Mouse (Mus musculus) erythroblast, adult 5-6 weeks (primary cell): ENCODE measurements around the gene Gpr171. TPM values are rescaled to one million over a fixed set of nuclear protein-coding genes. Genes with fewer than 3 reads are reported as not detected.
"Not testable (repeated sequence)": the region's sequence is repeated elsewhere in the genome, so short reads cannot be mapped to it uniquely, and the experiment has no call there.

Experiments used
- ATAC-seq: replicated peaks from 2 replicates; pipeline ENCODE4 v1.8.0; 2016; ENCODE audit warnings: moderate number of reproducible peaks, mild to moderate bottlenecking, moderate TSS enrichment, inconsistent platforms; ENCODE audit not compliant: poor library complexity, low FRiP score, severe bottlenecking
- total RNA-seq, 2 experiments: library from RNA; stranded (forward) in 1 of 2; stranded (reverse) in 1 of 2; fragments of 150-400 nt in 1 of 2; fragments of 200-764, 138-1000 nt in 1 of 2; gene quantifications; 2 replicates each; pipeline versions ENCODE4 v1.2.3 to v1.2.4; 2015 to 2017; ENCODE audit warnings: low replicate concordance in 2 of 2

Gene Gpr171
- total RNA-seq (2015; ENCODE audit: low replicate concordance), result 1.3 and 1.9 TPM in 2 replicates
- total RNA-seq (2017; ENCODE audit: low replicate concordance), result 2.2 and 4.5 TPM in 2 replicates

GRCm38 (mm10) chr3:59101218-59101986 lies at the start of gene Gpr171:
Gene Gpr171, minus strand, starts transcription at chr3:59101821.
- no peak for ATAC-seq

GRCm38 (mm10) chr3:59150624-59151023 lies 49.0 kb upstream of the Gpr171 start:
- ATAC-seq, result no peak

- no peak for ATAC-seq
These were observed 48.0 kb upstream of the Gpr171 start for GRCm38 (mm10) chr3:59149646-59150045.

- ATAC-seq, result no peak
These were observed 43.6 kb upstream of the Gpr171 start for GRCm38 (mm10) chr3:59145194-59145593.

GRCm38 (mm10) chr3:59141507-59142305 lies 40.1 kb upstream of the Gpr171 start:
- no peak for ATAC-seq

DNA sequence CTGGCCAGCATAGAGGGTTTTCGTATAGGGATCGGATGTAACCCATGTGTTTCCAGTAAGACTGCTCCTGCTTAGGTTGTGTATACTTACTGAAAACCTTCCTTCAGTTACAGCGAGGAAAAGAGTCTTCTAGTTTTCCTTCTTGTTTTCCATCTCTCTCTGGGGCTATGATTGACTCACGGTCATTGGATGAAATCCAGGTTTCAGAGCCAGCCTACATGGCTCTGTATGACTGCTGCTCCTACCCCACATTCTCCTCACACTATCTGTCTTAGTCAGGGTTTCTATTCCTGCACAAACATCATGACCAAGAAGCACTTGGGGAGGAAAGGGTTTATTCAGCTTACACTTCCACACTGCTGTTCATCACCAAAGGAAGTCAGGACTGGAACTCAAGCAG lies 39.3 kb upstream of the Gpr171 start:
- not testable (repeated sequence) for ATAC-seq

- no peak for ATAC-seq
These were observed 38.5 kb upstream of the Gpr171 start for GRCm38 (mm10) chr3:59140115-59140514.

DNA sequence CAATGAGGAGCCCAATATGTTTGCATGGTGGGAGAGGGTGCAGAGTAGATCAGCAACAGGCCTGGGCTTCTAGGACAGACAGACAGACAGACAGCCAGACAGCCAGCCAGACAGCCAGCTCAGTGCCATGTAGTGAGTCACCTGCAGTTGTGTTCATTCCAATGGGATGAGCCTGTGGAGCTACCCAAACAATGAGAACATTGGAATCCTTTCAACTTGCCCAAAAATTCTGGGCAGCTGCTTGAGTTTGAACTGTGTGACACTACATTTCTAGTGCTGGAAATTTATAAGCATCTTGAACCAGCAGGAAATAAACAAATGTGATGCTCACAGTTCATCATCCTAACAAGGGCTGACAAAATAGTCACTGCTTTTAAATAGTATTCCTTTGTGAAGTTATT lies 38.0 kb upstream of the Gpr171 start:
- ATAC-seq, result no peak

GRCm38 (mm10) chr3:59138946-59139468 lies 37.4 kb upstream of the Gpr171 start:
- no peak for ATAC-seq

DNA sequence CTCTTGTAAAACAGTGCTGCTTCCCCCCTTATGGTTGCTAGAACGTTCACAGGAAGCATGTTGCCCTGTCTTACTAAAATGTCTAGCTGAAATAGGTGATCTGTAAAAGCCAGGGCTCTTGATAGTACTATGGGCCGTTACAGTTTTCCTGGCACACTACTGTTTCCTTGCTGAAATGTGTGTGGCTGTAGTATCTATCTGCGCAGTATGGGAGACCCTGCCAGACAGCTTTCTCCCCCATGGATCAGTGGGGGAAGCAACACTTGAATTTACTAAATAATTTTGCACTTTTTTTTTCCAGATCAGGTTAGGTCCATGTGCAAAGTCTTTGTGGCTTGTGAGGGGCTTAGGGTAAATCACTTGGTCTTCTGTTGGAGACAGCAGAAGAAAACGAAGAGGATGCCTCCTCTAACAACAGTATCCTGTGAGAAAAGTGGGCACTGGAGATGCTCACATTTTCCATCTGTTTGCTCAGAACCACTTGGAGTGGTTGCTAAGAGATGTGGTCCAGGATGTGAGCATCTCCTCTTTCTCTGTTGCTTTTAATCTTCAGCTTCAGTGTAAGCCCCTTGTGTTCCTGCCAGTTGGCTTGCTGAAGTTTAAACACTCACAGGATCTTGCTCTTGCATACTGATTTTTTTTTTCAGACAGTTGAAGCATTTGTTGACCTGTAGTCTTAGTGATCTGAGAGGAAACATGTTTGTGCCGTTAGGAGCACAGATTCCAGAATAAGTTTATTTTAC lies 34.5 kb upstream of the Gpr171 start:
- ATAC-seq, result no peak

DNA sequence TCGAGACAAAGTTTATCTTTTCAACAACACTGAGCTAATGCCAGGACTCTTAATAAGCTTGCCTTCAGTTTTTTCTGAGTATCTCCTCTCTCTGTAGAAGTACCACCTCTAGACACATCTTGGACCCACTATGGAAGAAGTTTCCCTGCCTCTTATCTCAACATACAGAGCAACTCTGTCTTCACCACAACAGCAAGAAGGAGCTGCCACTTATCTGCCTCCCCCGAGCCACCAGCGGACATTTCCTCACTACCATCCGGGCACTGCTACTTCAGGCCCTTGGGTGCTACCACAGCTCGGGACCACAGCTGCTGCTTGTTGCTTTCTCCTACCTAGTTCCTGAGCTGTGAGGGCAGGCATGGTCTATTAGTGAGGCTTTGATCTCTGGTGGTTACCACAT lies 31.6 kb upstream of the Gpr171 start:
- no peak for ATAC-seq

DNA sequence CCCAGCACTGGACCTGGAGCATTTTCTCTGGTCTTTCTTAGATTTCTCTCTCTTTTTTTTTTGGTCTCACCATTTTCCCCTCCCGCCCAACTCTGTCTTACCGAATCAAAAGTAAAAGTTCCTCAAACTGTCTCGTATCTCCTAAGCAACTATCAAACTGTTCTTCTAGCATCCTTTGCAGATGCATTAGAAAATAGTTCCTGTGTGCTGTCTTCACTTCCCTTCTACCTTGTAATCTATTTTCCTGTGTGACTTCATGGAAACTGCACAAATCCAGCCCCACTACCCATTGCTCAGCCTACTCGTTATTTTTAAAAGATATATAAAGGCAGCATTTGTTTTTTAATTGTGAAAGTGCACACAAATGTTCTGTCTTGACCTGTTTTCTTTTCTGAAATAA lies 30.3 kb upstream of the Gpr171 start:
- ATAC-seq, result no peak

GRCm38 (mm10) chr3:59131081-59131480 lies 29.5 kb upstream of the Gpr171 start:
- no peak for ATAC-seq

DNA sequence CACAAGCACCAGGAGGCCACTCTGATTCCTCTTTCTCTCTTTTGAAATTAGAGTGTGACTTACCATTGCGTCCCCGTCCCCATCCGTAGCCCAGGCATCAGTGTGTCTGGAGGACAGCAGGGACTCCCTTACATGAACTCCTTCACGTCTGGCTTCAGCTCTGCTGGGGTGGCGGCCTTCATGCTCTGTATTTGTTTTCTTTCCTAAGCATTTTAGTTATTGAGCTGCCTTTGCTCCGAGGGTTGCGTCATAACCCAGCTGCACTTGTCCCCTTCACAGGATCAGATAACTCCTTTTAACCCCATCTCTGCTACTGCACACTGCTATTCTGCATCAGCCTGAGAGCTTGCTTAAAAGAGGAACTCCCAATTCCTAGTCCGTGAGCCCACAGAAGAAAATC lies 28.8 kb upstream of the Gpr171 start:
- ATAC-seq, result no peak

GRCm38 (mm10) chr3:59129547-59129946 lies 27.9 kb upstream of the Gpr171 start:
- no peak for ATAC-seq

GRCm38 (mm10) chr3:59128681-59129080 lies 27.1 kb upstream of the Gpr171 start:
- ATAC-seq, result no peak

- no peak for ATAC-seq
These were observed 24.3 kb upstream of the Gpr171 start for GRCm38 (mm10) chr3:59125783-59126555.

DNA sequence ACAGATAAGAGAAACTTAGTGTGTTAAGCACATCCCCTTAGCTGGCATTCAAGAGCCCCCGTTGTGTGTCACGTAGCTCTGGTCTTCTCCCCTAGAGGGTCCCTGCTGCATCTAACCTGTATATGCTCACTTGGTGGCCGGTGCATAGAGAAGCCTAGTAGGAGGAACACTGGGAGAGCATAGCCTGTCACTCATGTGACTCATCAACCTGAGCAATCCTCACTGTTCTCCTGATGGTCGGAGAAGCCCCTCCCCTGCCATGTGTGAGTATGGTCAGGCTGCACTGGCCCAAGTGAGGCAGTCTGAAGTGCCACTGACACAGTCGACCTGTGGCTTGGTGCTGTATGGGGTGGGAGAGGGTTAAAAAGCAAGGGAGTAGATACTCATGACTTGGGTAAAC lies 23.4 kb upstream of the Gpr171 start:
- ATAC-seq, result no peak

DNA sequence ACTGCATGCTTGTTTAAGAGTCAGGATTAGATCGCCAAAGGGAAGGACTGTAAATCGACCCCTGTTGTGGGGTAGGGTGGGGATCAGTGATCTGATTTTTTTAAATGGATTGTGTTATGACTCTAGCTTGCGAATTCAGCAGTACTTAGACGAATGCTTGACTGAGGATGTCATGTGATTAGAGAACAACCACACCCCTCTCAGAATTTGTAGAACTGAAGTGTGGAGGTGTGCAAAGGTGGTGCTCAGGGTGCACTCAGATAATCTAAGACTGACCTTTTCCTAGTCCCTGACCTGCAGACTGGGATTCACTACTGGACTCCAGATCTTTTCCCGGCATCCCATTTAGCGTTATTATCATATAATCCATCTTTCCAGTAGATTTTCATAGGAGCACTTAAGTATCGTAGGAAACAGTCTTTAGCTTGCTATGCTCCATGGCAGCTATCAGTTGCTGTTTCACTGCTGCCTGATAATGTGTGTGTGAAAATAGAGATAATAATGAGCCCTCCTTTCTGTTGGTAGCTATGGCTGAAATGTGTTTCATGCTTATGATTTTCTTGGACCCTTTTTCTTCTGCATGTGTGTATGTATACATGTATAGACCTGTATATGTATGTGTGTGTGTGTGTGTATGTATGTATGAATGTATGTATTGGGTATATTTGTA lies 20.3 kb upstream of the Gpr171 start:
- ATAC-seq, result no peak
